Mouse (Mus musculus) splenic B cell, adult 2 months (primary cell): Measurements from ENCODE around the gene Vps45.

Source experiments
- DNase-seq: peaks from one replicate; pipeline ENCODE4 v3.0.0-alpha.2; 2011; ENCODE audit warnings: low read depth, low spot score
- H3K27me3 ChIP-seq: 2 replicates; pipeline ENCODE4 v1.6.1; 2012; ENCODE audit warnings: mild to moderate bottlenecking, low read length, moderate library complexity, mixed read lengths; ENCODE audit not compliant: control insufficient read depth, poor library complexity, insufficient read depth, severe bottlenecking
- H3K36me3 ChIP-seq: 2 replicates; pipeline ENCODE4 v1.6.1; 2012; ENCODE audit warnings: mild to moderate bottlenecking, low read length, moderate library complexity, mixed read lengths; ENCODE audit not compliant: control insufficient read depth, poor library complexity, insufficient read depth, severe bottlenecking

Gene Vps45

GRCm38 (mm10) chr3:96058231-96058896 is at the start of gene Vps45:
Gene Vps45, minus strand, starts transcription at chr3:96058466.
- Histone ChIP-seq H3K36me3 (peaks cover 2% of the 10 kb centered on the region; the same call in 1 of the 2 replicates), H3K27me3 (no peaks in the 10 kb centered on the region)
- peak; percentile 54 for DNase-seq

GRCm38 (mm10) chr3:96106151-96106550 is 47.9 kb upstream of the Vps45 start:
- Histone ChIP-seq H3K27me3 (no peaks in the 10 kb centered on the region), H3K36me3 (no peaks in the 10 kb centered on the region)
- no peak for DNase-seq

- DNase-seq = peak; percentile 88
- H3K27me3 ChIP-seq = no peaks in the 10 kb centered on the region
- no peaks in the 10 kb centered on the region for H3K36me3 ChIP-seq
Observed at GRCm38 (mm10) chr3:96105232-96105747, 47.0 kb upstream of the Vps45 start.

GRCm38 (mm10) chr3:96104261-96105065 is 46.2 kb upstream of the Vps45 start, which contains the start of gene Otud7b:
Gene Otud7b, plus strand, starts transcription at chr3:96104527.
- DNase-seq = peak; percentile 80
- no peaks in the 10 kb centered on the region for H3K36me3 ChIP-seq
- H3K27me3 ChIP-seq = no peaks in the 10 kb centered on the region

- Histone ChIP-seq H3K36me3 (no peaks in the 10 kb centered on the region), H3K27me3 (no peaks in the 10 kb centered on the region)
- DNase-seq = no peak
Observed at GRCm38 (mm10) chr3:96103901-96104260, 45.6 kb upstream of the Vps45 start.

- DNase-seq = peak; percentile 75
- no peaks in the 10 kb centered on the region for H3K36me3 ChIP-seq
Observed at GRCm38 (mm10) chr3:96102100-96102872, 44.0 kb upstream of the Vps45 start.

GRCm38 (mm10) chr3:96098616-96099267 is 40.5 kb upstream of the Vps45 start:
- H3K36me3 ChIP-seq = no peaks in the 10 kb centered on the region
- DNase-seq = no peak
- no peaks in the 10 kb centered on the region for H3K27me3 ChIP-seq

More at GRCm38 (mm10) chr3:96102100-96102872, 44.0 kb upstream of the Vps45 start:
- no peaks in the 10 kb centered on the region for H3K27me3 ChIP-seq

GRCm38 (mm10) chr3:96098168-96098567 is 39.9 kb upstream of the Vps45 start:
- no peaks in the 10 kb centered on the region for H3K27me3 ChIP-seq
- DNase-seq = peak; percentile 19
- H3K36me3 ChIP-seq = no peaks in the 10 kb centered on the region

GRCm38 (mm10) chr3:96094203-96094602 is 35.9 kb upstream of the Vps45 start:
- Histone ChIP-seq H3K36me3 (no peaks in the 10 kb centered on the region), H3K27me3 (no peaks in the 10 kb centered on the region)
- DNase-seq = no peak

- DNase-seq = no peak
- Histone ChIP-seq H3K27me3 (no peaks in the 10 kb centered on the region), H3K36me3 (no peaks in the 10 kb centered on the region)
Observed at GRCm38 (mm10) chr3:96093509-96093908, 35.2 kb upstream of the Vps45 start.

GRCm38 (mm10) chr3:96091966-96092365 is 33.7 kb upstream of the Vps45 start:
- no peak for DNase-seq
- H3K36me3 ChIP-seq = no peaks in the 10 kb centered on the region
- no peaks in the 10 kb centered on the region for H3K27me3 ChIP-seq

GRCm38 (mm10) chr3:96091146-96091545 is 32.9 kb upstream of the Vps45 start:
- peak; percentile 35 for DNase-seq
- Histone ChIP-seq H3K36me3 (no peaks in the 10 kb centered on the region), H3K27me3 (no peaks in the 10 kb centered on the region)

- DNase-seq = peak; percentile 74
- H3K36me3 ChIP-seq = no peaks in the 10 kb centered on the region
- H3K27me3 ChIP-seq = no peaks in the 10 kb centered on the region
Observed at GRCm38 (mm10) chr3:96089882-96090489, 31.7 kb upstream of the Vps45 start.

GRCm38 (mm10) chr3:96087801-96088200 is 29.5 kb upstream of the Vps45 start:
- no peak for DNase-seq
- no peaks in the 10 kb centered on the region for H3K36me3 ChIP-seq
- H3K27me3 ChIP-seq = no peaks in the 10 kb centered on the region
